Mouse (Mus musculus) CH12.LX (cell line): ENCODE data around the gene Rnaseh2c. TPM values are rescaled to one million over a fixed set of nuclear protein-coding genes. Genes with fewer than 3 reads are reported as not detected.

Experiments
- DNase-seq: peaks from one replicate; pipeline ENCODE4 v3.0.0-alpha.2; 2013; ENCODE audit errors: extremely low read depth
- H3K27ac ChIP-seq: 2 replicates; pipeline ENCODE4 v1.5.1; 2012; ENCODE audit warnings: low read depth, mild to moderate bottlenecking, control low read depth, moderate library complexity; ENCODE audit not compliant: insufficient read depth
- H3K27me3 ChIP-seq: replicated peaks from 2 replicates; pipeline ENCODE3; 2012; ENCODE audit warnings: inconsistent platforms
- H3K36me3 ChIP-seq, 2 experiments: replicated peaks in 1 of 2; 2 replicates each; pipeline versions ENCODE3 to v1.6.1; 2012; ENCODE audit warnings: inconsistent platforms in 1 of 2, low read length in 1 of 2, mild to moderate bottlenecking in 1 of 2, mixed read lengths in 1 of 2, moderate library complexity in 1 of 2; ENCODE audit not compliant: control insufficient read depth in 1 of 2, insufficient read depth in 1 of 2
- H3K4me1 ChIP-seq, 2 experiments: 2 replicates each; pipeline ENCODE4 v1.6.1; 2012; ENCODE audit warnings: inconsistent platforms in 1 of 2, moderate library complexity in 1 of 2; ENCODE audit not compliant: insufficient read depth in 2 of 2, control insufficient read depth in 1 of 2
- H3K4me2 ChIP-seq: 2 replicates; pipeline ENCODE4 v1.6.1; 2012; ENCODE audit warnings: low read depth, mild to moderate bottlenecking, control low read depth; ENCODE audit not compliant: poor library complexity, insufficient read depth, severe bottlenecking
- H3K4me3 ChIP-seq, 3 experiments: fragments of 150-350 bp in 1 of 3; sonication (generic) in 1 of 3; replicated peaks in 1 of 3; 2 replicates each; pipeline versions ENCODE3 to v1.5.1; 2011 to 2012; ENCODE audit warnings: low read depth in 2 of 3, low read length in 2 of 3, mild to moderate bottlenecking in 2 of 3, moderate library complexity in 2 of 3, control low read depth in 1 of 3, improper control_type of control experiment in 1 of 3, inconsistent platforms in 1 of 3, mixed read lengths in 1 of 3; ENCODE audit not compliant: poor library complexity in 1 of 3
- H3K79me2 ChIP-seq: replicated peaks from 2 replicates; pipeline ENCODE4 v1.6.1; 2012; ENCODE audit warnings: mild to moderate bottlenecking, moderate library complexity; ENCODE audit not compliant: control insufficient read depth, poor library complexity, insufficient read depth, severe bottlenecking; ENCODE audit errors: extremely low read depth
- H3K9ac ChIP-seq: 2 replicates; pipeline ENCODE4 v1.6.1; 2012; ENCODE audit warnings: low read depth, mild to moderate bottlenecking, control low read depth, moderate library complexity; ENCODE audit not compliant: insufficient read depth
- H3K9me3 ChIP-seq: replicated peaks from 2 replicates; pipeline ENCODE3; 2012; ENCODE audit warnings: low read length, inconsistent platforms, mixed read lengths
- BHLHE40 ChIP-seq: IDR thresholded peaks from 2 replicates; pipeline ENCODE4 v1.6.1; 2011; ENCODE audit warnings: mild to moderate bottlenecking, low read depth, low read length, improper control_type of control experiment
- CHD1 ChIP-seq: IDR thresholded peaks from 2 replicates; pipeline ENCODE4 v1.6.1; 2012; ENCODE audit warnings: low read depth, low read length, improper control_type of control experiment, inconsistent platforms
- CTCF ChIP-seq, 2 experiments: IDR thresholded peaks in 1 of 2; conservative IDR thresholded peaks in 1 of 2; 2 replicates each; pipeline ENCODE4 v1.5.1; 2011 to 2012; ENCODE audit warnings: low read depth in 2 of 2, low read length in 2 of 2, improper control_type of control experiment in 1 of 2, inconsistent platforms in 1 of 2, mild to moderate bottlenecking in 1 of 2, moderate library complexity in 1 of 2
- E2F4 ChIP-seq: IDR thresholded peaks from 2 replicates; pipeline ENCODE4 v1.6.1; 2011; ENCODE audit warnings: low read depth, low read length, improper control_type of control experiment; ENCODE audit not compliant: insufficient replicate concordance
- ELF1 ChIP-seq: IDR thresholded peaks from 2 replicates; pipeline ENCODE4 v1.6.1; 2014; ENCODE audit warnings: low read depth, mild to moderate bottlenecking, inconsistent platforms, low read length, improper control_type of control experiment
- EP300 ChIP-seq: IDR thresholded peaks from 2 replicates; pipeline ENCODE4 v1.6.1; 2011; ENCODE audit warnings: low read length, improper control_type of control experiment
- ETS1 ChIP-seq: conservative IDR thresholded peaks from 2 replicates; pipeline ENCODE4 v1.6.1; 2012; ENCODE audit warnings: low read depth, mild to moderate bottlenecking, inconsistent platforms, low read length, improper control_type of control experiment, moderate library complexity
- GABPA ChIP-seq: IDR thresholded peaks from 2 replicates; pipeline ENCODE4 v1.6.1; 2012; ENCODE audit warnings: low read depth, low read length, improper control_type of control experiment, inconsistent platforms; ENCODE audit not compliant: insufficient replicate concordance
- JUN ChIP-seq: IDR thresholded peaks from 2 replicates; pipeline ENCODE4 v1.6.1; 2011; ENCODE audit warnings: low read depth, mild to moderate bottlenecking, low read length, improper control_type of control experiment, moderate library complexity; ENCODE audit not compliant: insufficient read depth
- JUND ChIP-seq: conservative IDR thresholded peaks from 2 replicates; pipeline ENCODE4 v1.6.1; 2011; ENCODE audit warnings: low read depth, low read length, improper control_type of control experiment
- KAT2A ChIP-seq: IDR thresholded peaks from 2 replicates; pipeline ENCODE4 v1.6.1; 2012; ENCODE audit warnings: low read length, improper control_type of control experiment, inconsistent platforms; ENCODE audit not compliant: insufficient replicate concordance
- MAFK ChIP-seq: IDR thresholded peaks from 2 replicates; pipeline ENCODE4 v1.6.1; 2011; ENCODE audit warnings: low read length, improper control_type of control experiment; ENCODE audit not compliant: insufficient replicate concordance
- MAX ChIP-seq: IDR thresholded peaks from 2 replicates; pipeline ENCODE4 v1.6.1; 2011; ENCODE audit warnings: low read length, improper control_type of control experiment
- MEF2A ChIP-seq: IDR thresholded peaks from 2 replicates; pipeline ENCODE4 v1.6.1; 2014; ENCODE audit warnings: low read depth, mild to moderate bottlenecking, inconsistent platforms, low read length, improper control_type of control experiment, borderline replicate concordance
- MYC ChIP-seq: IDR thresholded peaks from 2 replicates; pipeline ENCODE4 v1.6.1; 2011; ENCODE audit warnings: low read depth, mild to moderate bottlenecking, improper control_type of control experiment, low read length
- NELFE ChIP-seq: IDR thresholded peaks from 2 replicates; pipeline ENCODE4 v1.6.1; 2011; ENCODE audit warnings: low read depth, low read length, improper control_type of control experiment
- NRF1 ChIP-seq: IDR thresholded peaks from 2 replicates; pipeline ENCODE4 v1.6.1; 2014; ENCODE audit warnings: low read depth, mild to moderate bottlenecking, inconsistent platforms, low read length, improper control_type of control experiment, moderate library complexity
- PAX5 ChIP-seq: IDR thresholded peaks from 2 replicates; pipeline ENCODE4 v1.6.1; 2012; ENCODE audit warnings: low read length, inconsistent platforms, mixed read lengths
- POLR2AphosphoS2 ChIP-seq: IDR thresholded peaks from 2 replicates; pipeline ENCODE4 v1.6.1; 2011; ENCODE audit warnings: low read depth, low read length, improper control_type of control experiment
- RAD21 ChIP-seq: IDR thresholded peaks from 2 replicates; pipeline ENCODE4 v1.6.1; 2011; ENCODE audit warnings: low read depth, mild to moderate bottlenecking, low read length, improper control_type of control experiment, moderate library complexity
- SIN3A ChIP-seq: IDR thresholded peaks from 2 replicates; pipeline ENCODE4 v1.6.1; 2012; ENCODE audit warnings: low read length, improper control_type of control experiment, inconsistent platforms
- SMC3 ChIP-seq: IDR thresholded peaks from 2 replicates; pipeline ENCODE4 v1.6.1; 2011; ENCODE audit warnings: low read depth, low read length, improper control_type of control experiment
- TBP ChIP-seq: conservative IDR thresholded peaks from 2 replicates; pipeline ENCODE4 v1.6.1; 2011; ENCODE audit warnings: low read depth, low read length, improper control_type of control experiment
- TCF12 ChIP-seq: IDR thresholded peaks from 2 replicates; pipeline ENCODE4 v1.6.1; 2014; ENCODE audit warnings: low read depth, mild to moderate bottlenecking, inconsistent platforms, low read length, improper control_type of control experiment
- USF2 ChIP-seq: conservative IDR thresholded peaks from 2 replicates; pipeline ENCODE4 v1.6.1; 2011; ENCODE audit warnings: low read depth, low read length, improper control_type of control experiment
- ZC3H11A ChIP-seq: IDR thresholded peaks from 2 replicates; pipeline ENCODE4 v1.6.1; 2012; ENCODE audit warnings: low read depth, mild to moderate bottlenecking, inconsistent platforms, low read length, improper control_type of control experiment
- ZKSCAN1 ChIP-seq: IDR thresholded peaks from 2 replicates; pipeline ENCODE4 v1.6.1; 2012; ENCODE audit warnings: low read depth, inconsistent platforms, low read length, improper control_type of control experiment, borderline replicate concordance
- ZMIZ1 ChIP-seq: IDR thresholded peaks from 2 replicates; pipeline ENCODE4 v1.6.1; 2012; ENCODE audit warnings: low read depth, mild to moderate bottlenecking, inconsistent platforms, low read length, improper control_type of control experiment
- ZNF384 ChIP-seq: IDR thresholded peaks from 2 replicates; pipeline ENCODE4 v1.6.1; 2012; ENCODE audit warnings: low read depth, low read length, improper control_type of control experiment, inconsistent platforms
- dilution Hi-C: fragments of 300-500 bp; cut with MboI; formaldehyde crosslinking; loops from 2 replicates; pipeline ENCODE4 v1.14.3; 2020; ENCODE audit warnings: low sequenced_read_pairs; ENCODE audit not compliant: extremely low pct_unique_long_range_greater_than_20kb, extremely low pct_ligation_motif_present
- in situ Hi-C: fragments of 300-500 bp; cut with MboI; formaldehyde crosslinking; loops from 3 replicates; pipeline ENCODE4 v1.14.3; 2019; ENCODE audit warnings: low sequenced_read_pairs, low pct_ligation_motif_present, low pct_unique_long_range_greater_than_20kb, mixed read lengths
- polyA plus RNA-seq: library from polyadenylated mRNA; unstranded; fragments of >175 nt; gene quantifications from 2 replicates; pipeline ENCODE4 v1.2.1, GENCODE M21; 2012; ENCODE audit warnings: low read depth; ENCODE audit not compliant: insufficient read length
- total RNA-seq, 2 experiments: library from RNA; depleted of rRNA; stranded (reverse); fragments of 300-350 nt in 1 of 2; fragments of >200 nt in 1 of 2; gene quantifications; 2 replicates each; pipeline ENCODE4 v1.2.3; 2012 to 2014

The Rnaseh2c gene
- total and polyA plus RNA-seq, 3 experiments, result 54.2 to 124 (median 79.0) TPM

DNA sequence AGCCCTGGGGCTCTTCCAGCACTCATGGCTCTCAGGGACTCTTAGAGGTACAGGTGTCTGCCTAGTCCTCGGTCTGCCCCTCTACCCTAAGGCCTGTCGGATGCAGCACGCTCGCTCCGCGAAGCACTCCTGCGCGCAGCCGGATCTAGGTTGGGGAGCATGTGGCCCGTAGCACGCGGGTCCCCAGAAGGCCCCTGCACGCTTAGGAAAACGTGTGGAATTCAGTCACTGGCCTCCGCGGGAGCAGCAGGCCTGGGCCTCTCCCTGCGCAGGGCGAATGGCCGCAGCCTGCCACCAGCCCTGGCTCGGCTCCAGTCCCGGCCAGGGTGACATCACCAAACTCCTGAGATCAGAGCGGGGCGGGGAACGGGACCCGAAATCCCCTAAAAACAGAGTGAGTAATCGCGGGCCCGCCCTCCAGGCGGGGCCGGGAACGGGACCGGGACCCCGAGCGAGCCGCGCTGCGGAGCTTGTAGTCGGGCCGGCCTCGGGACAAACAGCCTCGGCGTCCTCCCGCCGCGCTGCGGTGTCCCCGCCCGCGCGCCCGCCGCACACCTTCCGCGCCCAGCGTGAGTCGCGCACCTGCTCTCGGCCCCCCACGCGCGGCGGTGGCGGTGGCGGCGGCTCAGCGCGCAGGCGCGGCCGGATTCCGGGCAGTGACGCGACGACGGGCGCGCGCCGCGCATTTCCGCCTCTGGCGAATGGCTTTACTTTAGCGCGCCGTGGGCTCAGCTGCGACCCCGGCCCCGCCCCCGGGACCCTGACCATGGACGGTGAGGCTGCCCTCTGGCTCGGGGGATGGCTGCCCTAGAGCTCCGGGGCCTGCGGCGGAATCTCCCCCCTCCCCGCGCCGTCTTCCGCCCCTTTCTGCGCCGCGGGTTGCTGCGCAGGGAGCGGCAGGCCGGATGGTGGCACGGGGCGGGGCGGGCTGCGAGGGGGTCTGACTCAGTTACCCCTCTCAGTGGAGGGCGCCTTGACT is 35.7 kb downstream of the Rnaseh2c start, which contains the start of gene Rela (continued):
- TF ChIP-seq MEF2A (0 out of 2 replicates have a peak, but pooled peaks have one; percentile 12), CHD1 (no peak), KAT2A (no peak), ZNF384 (no peak), MAFK (no peak), MAX (peak; percentile 67), EP300 (no peak), RAD21 (no peak), JUN (no peak), E2F4 (no peak), ZKSCAN1 (no peak), TBP (0 out of 2 replicates have a peak, but pooled peaks have one; percentile 30), USF2 (no peak; the same call in 1 of the 2 replicates), JUND (no peak), NELFE (peak; percentile 89), ZC3H11A (no peak), TCF12 (peak; percentile 47; the same call in 1 of the 2 replicates), GABPA (no peak), SMC3 (no peak), PAX5 (no peak), ELF1 (peak; percentile 85), NRF1 (peak; percentile 87)

DNA sequence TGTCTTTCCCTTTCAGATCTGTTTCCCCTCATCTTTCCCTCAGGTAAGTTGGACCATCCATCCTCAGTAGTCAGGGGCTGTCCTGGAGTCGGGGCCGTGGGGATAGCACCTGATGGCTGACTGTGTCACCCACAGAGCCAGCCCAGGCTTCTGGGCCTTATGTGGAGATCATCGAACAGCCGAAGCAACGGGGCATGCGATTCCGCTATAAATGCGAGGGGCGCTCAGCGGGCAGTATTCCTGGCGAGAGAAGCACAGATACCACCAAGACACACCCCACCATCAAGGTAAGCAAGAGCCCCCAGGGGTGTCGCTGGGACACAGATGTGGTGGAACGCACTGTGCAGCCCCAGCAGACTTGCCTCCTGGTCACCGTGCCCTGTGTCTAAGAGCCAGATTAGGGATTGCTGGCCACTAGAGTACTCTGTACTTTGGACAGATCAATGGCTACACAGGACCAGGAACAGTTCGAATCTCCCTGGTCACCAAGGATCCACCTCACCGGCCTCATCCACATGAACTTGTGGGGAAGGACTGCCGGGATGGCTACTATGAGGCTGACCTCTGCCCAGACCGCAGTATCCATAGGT is 36.8 kb downstream of the Rnaseh2c start:
- Histone ChIP-seq H3K9me3 (no peaks in the 10 kb centered on the region), H3K4me3 (peak overlapping the region; percentile 73 to 85 (median 82)), H3K36me3 (peaks cover 46 to 52% of the 10 kb centered on the region in 2 experiments), H3K9ac (peak overlapping the region; percentile 79), H3K79me2 (peaks cover 14% of the 10 kb centered on the region), H3K27me3 (no peaks in the 10 kb centered on the region), H3K4me2 (peak overlapping the region; percentile 64), H3K27ac (no peak overlapping the region)
- DNase-seq, result no peak
- dilution Hi-C loops (no loop called here), in situ Hi-C loops (no loop called here)
- no peak for TF ChIP-seq BHLHE40
- TF ChIP-seq EP300, result no peak
- TF ChIP-seq USF2, result no peak
- no peak for TF ChIP-seq NELFE
- TF ChIP-seq TBP, result no peak
- TF ChIP-seq POLR2AphosphoS2, result no peak
- no peak for TF ChIP-seq SIN3A
- no peak for TF ChIP-seq MAX
- no peak for TF ChIP-seq ZMIZ1
- no peak for TF ChIP-seq ETS1
- no peak for TF ChIP-seq CHD1
- TF ChIP-seq CTCF (conservative IDR thresholded peaks at IDR 0.05 in 1 of 2, IDR thresholded peaks at IDR 0.05 in 1 of 2; ENCODE audit: low read depth in 2 of 2, low read length in 2 of 2), result no peak
- no peak for TF ChIP-seq MEF2A
- no peak for TF ChIP-seq MYC
- TF ChIP-seq, all 38 proteins: peak for 0
- H3K4me1 ChIP-seq, result peaks cover 6 to 26% of the 10 kb centered on the region in 2 experiments
